Mouse (Mus musculus) intestine, postnatal 0 days (tissue): ENCODE data around the gene Olfr1388. TPM values are rescaled to one million over a fixed set of nuclear protein-coding genes. Genes with fewer than 3 reads are reported as not detected.
A peak's percentile ranks its signal among the peaks of the same experiment; 100 is the strongest.
"Not testable (repeated sequence)": the region's sequence is repeated elsewhere in the genome, so short reads cannot be mapped to it uniquely, and the experiment has no call there.

Source experiments
- ATAC-seq: fragments of 200-750 bp; cut with Nextera tagmentation; 2 replicates; pipeline ENCODE4 v1.8.0; 2017; ENCODE audit warnings: mild to moderate bottlenecking, moderate TSS enrichment, moderate library complexity
- H3K27ac ChIP-seq: fragments of 300-500 bp; sonication (generic); 2 replicates; pipeline ENCODE4 v1.5.1; 2014; ENCODE audit warnings: mild to moderate bottlenecking, low read depth, low read length, moderate library complexity
- H3K27me3 ChIP-seq: fragments of 300-500 bp; sonication (generic); replicated peaks from 2 replicates; pipeline ENCODE4 v1.6.1; 2014; ENCODE audit warnings: low read length, mixed read lengths; ENCODE audit not compliant: control insufficient read depth, insufficient read depth
- H3K36me3 ChIP-seq: fragments of 300-500 bp; sonication (generic); 2 replicates; pipeline ENCODE4 v1.6.1; 2014; ENCODE audit warnings: mild to moderate bottlenecking, moderate library complexity; ENCODE audit not compliant: control insufficient read depth, insufficient read depth
- H3K4me1 ChIP-seq: fragments of 300-500 bp; sonication (generic); replicated peaks from 2 replicates; pipeline ENCODE4 v1.6.1; 2014; ENCODE audit warnings: antibody characterized with exemption, low read length, mixed read lengths; ENCODE audit not compliant: control insufficient read depth, insufficient read depth
- H3K4me2 ChIP-seq: fragments of 300-500 bp; sonication (generic); replicated peaks from 2 replicates; pipeline ENCODE4 v1.6.1; 2014; ENCODE audit warnings: low read depth, mild to moderate bottlenecking, moderate library complexity
- H3K4me3 ChIP-seq: fragments of 300-500 bp; sonication (generic); 2 replicates; pipeline ENCODE4 v1.5.1; 2014; ENCODE audit warnings: low read depth, low read length
- H3K9ac ChIP-seq: fragments of 300-500 bp; sonication (generic); 2 replicates; pipeline ENCODE4 v1.6.1; 2014; ENCODE audit warnings: mild to moderate bottlenecking, low read depth, low read length
- H3K9me3 ChIP-seq: fragments of 300-500 bp; sonication (generic); 2 replicates; pipeline ENCODE4 v1.6.1; 2016; ENCODE audit warnings: mixed run types; ENCODE audit not compliant: control insufficient read depth
- CTCF ChIP-seq: sonication (generic); IDR thresholded peaks from 2 replicates; pipeline ENCODE4 v1.5.1; 2016; ENCODE audit warnings: low read depth, mild to moderate bottlenecking, control low read depth, antibody characterized with exemption, moderate library complexity
- WGBS: fragments of 180-500 bp; shearing (Covaris S2); extraction: QIAGEN DNeasy Blood & Tissue Kit; methylation state at CpG from one replicate; pipeline ENCODE4 v1.1.7; 2014; 5-methylcytosine and 5-hydroxymethylcytosine counted together
- polyA plus RNA-seq: library from polyadenylated mRNA; unstranded; fragments of >200 nt; fragmentation: Nextera tagmentation; extraction: Ambion mirVana; gene quantifications from 2 replicates; pipeline ENCODE4 v1.2.1, GENCODE M21; 2015

The Olfr1388 gene
- polyA plus RNA-seq = 0.10 TPM in 2 replicates

DNA sequence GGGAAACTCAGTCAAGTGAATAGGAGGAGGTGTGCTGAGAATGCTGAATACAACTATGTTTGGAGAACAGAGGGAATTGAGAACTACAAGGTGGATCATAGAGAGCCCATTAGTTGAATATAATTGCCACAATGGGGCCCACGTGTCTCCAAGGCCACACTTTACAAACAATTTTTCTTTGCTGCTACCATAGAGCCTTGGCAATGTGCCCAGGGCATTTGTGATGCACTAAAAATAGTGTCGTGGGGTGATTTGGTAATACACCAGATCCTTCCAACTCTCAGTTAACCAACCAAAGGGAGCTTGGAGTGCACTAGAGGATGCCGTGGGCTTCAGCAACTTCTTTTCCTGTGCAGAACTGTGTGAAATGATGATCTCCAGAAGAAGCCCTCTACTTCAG is at the start of gene Olfr1388:
Olfr1388 (plus strand) TSS at position 214 of the 400 bp plus-strand sequence.
- H3K4me3 ChIP-seq = no peak within 1 kb of the TSS
- no peak within 1 kb of the TSS for H3K9ac ChIP-seq
- H3K9me3 ChIP-seq = no peaks in the 10 kb centered on the region
- no peak within 1 kb of the TSS for H3K4me2 ChIP-seq
- ATAC-seq = no peak
- no peaks in the 10 kb centered on the region for H3K4me1 ChIP-seq
- no peaks in the 10 kb centered on the region for H3K27me3 ChIP-seq
- WGBS = 50% methylated on average over 3 of the region's 3 CpGs
- no peak within 1 kb of the TSS for H3K27ac ChIP-seq
- H3K36me3 ChIP-seq = no peaks in the 10 kb centered on the region
- no peak for TF ChIP-seq CTCF

DNA sequence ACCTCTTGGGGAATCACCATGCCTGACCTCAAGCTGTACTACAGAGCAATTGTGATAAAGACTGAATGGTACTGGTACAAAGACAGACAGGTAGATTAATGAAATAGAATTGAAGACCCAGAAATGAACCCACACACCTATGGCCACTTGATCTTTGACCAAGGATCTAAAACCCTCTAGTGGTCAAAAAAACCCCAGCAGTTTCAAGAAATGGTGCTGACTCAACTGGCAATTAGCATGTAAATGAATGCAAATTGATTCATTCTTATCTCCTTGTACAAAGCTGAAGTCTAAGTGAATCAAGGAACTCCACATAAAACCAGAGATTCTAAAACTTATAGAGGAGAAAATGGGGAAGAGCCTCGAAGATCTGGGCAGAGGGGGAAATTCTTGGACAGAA is 43.7 kb upstream of the Olfr1388 start:
- not testable (repeated sequence) for H3K4me1 ChIP-seq, ATAC-seq, H3K36me3 ChIP-seq, H3K4me2 ChIP-seq, H3K27ac ChIP-seq, H3K9ac ChIP-seq, H3K27me3 ChIP-seq, H3K9me3 ChIP-seq, H3K4me3 ChIP-seq
- 79% methylated on average over 1 of the region's 1 CpGs for WGBS

DNA sequence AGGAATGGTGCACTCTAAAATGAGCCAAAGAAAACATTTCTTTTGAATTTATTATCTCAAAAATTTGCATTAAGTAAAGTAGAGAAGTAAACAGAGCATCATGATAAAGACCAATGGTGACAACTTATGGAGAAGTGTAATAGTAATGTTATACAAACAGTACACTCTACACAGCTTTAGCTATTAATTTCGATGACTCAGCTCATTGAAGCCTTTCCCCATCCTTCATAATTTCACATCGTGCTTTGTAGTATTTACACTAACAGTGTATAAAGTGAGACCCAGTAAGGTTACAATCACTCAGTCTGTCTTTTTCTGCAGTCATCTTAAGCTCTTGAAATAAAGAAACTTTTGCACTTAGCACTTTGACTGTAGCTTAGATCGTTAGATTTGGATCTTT is 29.6 kb upstream of the Olfr1388 start:
- Histone ChIP-seq H3K9ac (no peak overlapping the region), H3K4me1 (no peaks in the 10 kb centered on the region), H3K9me3 (no peaks in the 10 kb centered on the region), H3K27ac (no peak overlapping the region), H3K27me3 (no peaks in the 10 kb centered on the region), H3K4me2 (no peak overlapping the region), H3K36me3 (no peaks in the 10 kb centered on the region), H3K4me3 (no peak overlapping the region)
- ATAC-seq = no peak
- WGBS = 74% methylated on average over 3 of the region's 3 CpGs
- no peak for TF ChIP-seq CTCF

DNA sequence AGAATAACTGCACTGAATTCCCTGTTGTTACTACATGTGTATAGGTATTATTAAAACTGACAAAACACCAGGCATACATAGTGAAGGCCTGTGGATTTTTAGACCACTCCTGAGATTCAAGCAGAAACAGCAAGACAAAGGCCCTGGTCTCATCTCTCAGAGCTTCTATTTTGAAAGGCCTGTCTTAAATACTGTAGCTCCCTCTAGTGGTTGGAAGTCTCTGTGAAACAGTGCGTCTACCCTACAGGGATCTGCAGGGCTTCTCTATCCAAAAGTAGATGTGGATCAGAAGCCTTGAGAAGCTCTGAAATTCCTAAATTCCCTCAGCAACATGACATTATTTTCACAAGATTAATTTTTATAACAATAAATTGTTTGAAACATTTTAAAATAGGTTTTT is 25.9 kb upstream of the Olfr1388 start:
- no peaks in the 10 kb centered on the region for H3K4me1 ChIP-seq
- peak; percentile 65 for TF ChIP-seq CTCF
- no peaks in the 10 kb centered on the region for H3K27me3 ChIP-seq
- H3K36me3 ChIP-seq = no peaks in the 10 kb centered on the region
- H3K4me2 ChIP-seq = no peak overlapping the region
- H3K9ac ChIP-seq = no peak overlapping the region
- no peak overlapping the region for H3K4me3 ChIP-seq
- 20% methylated on average over 1 of the region's 1 CpGs for WGBS
- H3K9me3 ChIP-seq = no peaks in the 10 kb centered on the region
- no peak overlapping the region for H3K27ac ChIP-seq
- ATAC-seq = no peak

DNA sequence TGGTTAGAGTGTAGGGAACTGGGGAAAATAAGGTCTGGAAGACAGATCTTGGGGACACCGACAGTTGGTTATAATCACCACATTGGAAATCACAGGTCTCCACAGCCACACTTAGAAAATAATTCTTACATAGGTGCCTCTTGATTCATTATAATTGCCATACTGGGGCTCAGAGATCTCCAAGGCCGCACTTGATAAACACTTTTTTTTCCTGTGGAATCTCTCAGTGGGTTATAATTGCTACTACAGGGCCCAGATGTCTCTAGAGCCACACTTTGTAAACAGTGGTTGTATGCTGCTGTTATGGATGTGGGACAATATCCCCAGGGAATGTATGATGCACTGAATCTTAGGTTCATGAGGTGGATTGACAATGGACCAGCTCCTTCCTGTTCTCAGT is 13.7 kb upstream of the Olfr1388 start, which contains the start of gene Olfr1389:
Olfr1389 (plus strand) TSS at position 301 of the 400 bp plus-strand sequence.
- Histone ChIP-seq H3K4me1 (no peaks in the 10 kb centered on the region), H3K9ac (no peak within 1 kb of the TSS), H3K4me2 (no peak within 1 kb of the TSS), H3K4me3 (no peak within 1 kb of the TSS), H3K27me3 (no peaks in the 10 kb centered on the region), H3K36me3 (no peaks in the 10 kb centered on the region), H3K9me3 (no peaks in the 10 kb centered on the region), H3K27ac (no peak within 1 kb of the TSS)
- 87% methylated on average over 2 of the region's 2 CpGs for WGBS
- ATAC-seq = no peak
- no peak for TF ChIP-seq CTCF

DNA sequence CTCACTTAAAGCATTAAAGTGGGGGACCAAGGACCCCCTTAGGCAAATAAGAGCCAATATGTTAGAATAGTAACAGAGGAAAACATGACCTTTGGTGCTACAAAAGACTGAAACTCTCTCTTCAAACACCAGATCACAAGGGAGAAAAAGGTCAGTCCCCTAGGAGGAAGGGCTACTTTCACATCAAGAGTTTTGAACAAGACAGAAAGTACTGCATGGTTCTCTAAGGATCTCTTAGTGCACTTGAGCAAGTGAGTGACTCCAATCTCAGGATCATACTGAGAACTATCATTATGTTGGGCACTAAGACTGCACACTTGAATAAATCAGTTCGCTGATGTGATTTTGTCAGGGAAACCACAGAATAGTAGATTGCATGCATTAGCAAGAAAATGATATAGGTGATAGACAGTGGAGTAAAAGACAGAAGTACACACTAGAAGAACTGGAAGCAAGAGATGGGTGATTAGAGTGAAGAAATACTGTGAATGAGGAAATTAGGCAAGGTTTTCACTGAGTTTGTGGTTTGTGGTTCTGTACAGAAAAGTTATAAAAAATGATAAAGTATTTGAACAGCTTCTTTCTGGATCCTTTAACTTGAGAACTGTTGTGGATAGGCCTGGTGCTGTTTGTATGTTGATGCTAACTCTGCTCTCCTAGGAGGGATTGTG is 11.0 kb upstream of the Olfr1388 start:
- no peak for TF ChIP-seq CTCF
- no peaks in the 10 kb centered on the region for H3K9me3 ChIP-seq
- no peak overlapping the region for H3K27ac ChIP-seq
- H3K4me3 ChIP-seq = no peak overlapping the region
- ATAC-seq = no peak
- no peaks in the 10 kb centered on the region for H3K27me3 ChIP-seq
- no peaks in the 10 kb centered on the region for H3K36me3 ChIP-seq
- 85% methylated on average over 1 of the region's 1 CpGs for WGBS
- no peak overlapping the region for H3K9ac ChIP-seq
- H3K4me1 ChIP-seq = no peaks in the 10 kb centered on the region
- no peak overlapping the region for H3K4me2 ChIP-seq

DNA sequence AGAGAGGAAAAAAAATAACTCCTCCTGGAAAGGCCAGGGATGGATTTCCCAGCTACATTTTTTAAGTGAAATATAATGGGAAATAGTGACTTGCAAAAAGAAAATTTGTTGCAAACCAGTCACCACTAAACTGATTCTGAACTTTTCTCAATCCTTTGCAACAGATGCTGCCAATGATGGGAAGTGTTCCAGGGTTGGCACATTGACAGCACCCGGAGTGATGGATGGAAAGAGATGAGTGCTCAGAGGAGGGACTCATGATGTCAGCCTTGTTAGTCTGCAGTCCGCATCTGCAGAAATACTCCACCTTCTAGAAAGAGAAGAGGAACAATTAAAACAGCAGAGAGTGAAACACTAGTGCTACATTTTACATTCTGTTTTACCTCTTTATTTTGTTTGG is 6.8 kb upstream of the Olfr1388 start:
- Histone ChIP-seq H3K9ac (no peak overlapping the region), H3K27ac (no peak overlapping the region), H3K9me3 (no peaks in the 10 kb centered on the region), H3K27me3 (no peaks in the 10 kb centered on the region), H3K4me3 (no peak overlapping the region), H3K4me2 (no peak overlapping the region), H3K4me1 (no peaks in the 10 kb centered on the region), H3K36me3 (no peaks in the 10 kb centered on the region)
- WGBS = 88% methylated on average over 2 of the region's 2 CpGs
- TF ChIP-seq CTCF = no peak
- ATAC-seq = no peak
